Mouse (Mus musculus) bone marrow macrophage, adult 2 months (primary cell): Measurements from ENCODE around the gene Hspg2.

Source experiments
- CTCF ChIP-seq: IDR thresholded peaks from 2 replicates; pipeline ENCODE4 v1.5.1; 2012; ENCODE audit warnings: low read depth, mild to moderate bottlenecking, low read length, moderate library complexity
- POLR2A ChIP-seq: IDR thresholded peaks from 2 replicates; pipeline ENCODE4 v1.6.1; 2012; ENCODE audit warnings: mild to moderate bottlenecking, low read depth, low read length, borderline replicate concordance

DNA sequence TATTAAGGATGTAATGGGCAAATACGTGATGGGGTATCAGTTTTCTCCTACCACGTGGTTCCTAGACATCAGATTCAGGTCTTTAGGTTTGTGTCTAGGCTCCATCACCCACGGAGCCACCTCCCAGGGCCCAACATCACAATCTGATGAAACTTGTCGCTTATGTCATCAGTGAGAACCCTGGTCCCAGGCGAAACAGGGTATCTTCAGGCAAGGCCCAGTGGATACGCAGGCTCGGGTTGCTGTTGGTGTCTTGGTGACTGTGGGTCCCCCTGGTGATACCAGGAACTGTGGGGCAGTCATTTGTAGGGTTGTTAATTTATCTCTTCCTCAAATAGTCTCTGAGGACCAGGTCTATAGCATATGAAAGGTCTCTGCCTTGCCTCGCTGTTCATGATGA is 4.7 kb downstream of the Hspg2 start:
- TF ChIP-seq CTCF (no peak), POLR2A (no peak)
